Mouse (Mus musculus): ENCODE measurements at regions not wholly inside any gene's neighbourhood (a gene's known extent, or its start where the extent isn't known, plus 50 kb on each side); places are given as distances from the start of the nearest gene placed in this dataset.
"Not testable (repeated sequence)": the region's sequence is repeated elsewhere in the genome, so short reads cannot be mapped to it uniquely, and the experiment has no call there.

DNA sequence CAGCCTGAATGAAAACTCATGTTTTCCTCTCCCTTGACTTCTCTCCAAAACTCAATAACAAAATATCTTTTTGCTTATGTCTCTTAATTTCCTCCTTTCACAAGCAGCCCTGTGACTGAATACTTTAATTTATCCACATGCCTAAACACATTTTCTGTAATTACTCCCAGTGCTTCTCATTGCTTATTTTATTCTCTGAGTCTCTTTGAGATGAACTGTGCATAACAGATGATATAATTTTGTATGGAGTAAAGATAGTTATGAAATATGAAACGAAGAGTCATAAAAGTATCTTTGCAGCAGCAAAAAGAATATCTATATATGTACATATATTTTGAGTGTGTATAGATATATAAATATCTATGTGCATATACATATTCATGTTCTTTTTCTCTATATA is 187.5 kb upstream of the Tac1 start:
- Histone ChIP-seq H3K4me1 (ENCODE audit: insufficient read depth, low read depth, low read length) (no peaks in the 10 kb centered on the region), H3K4me3 (ENCODE audit: low read depth, low read length) (no peak overlapping the region), H3K27me3 (ENCODE audit: insufficient read depth, low read length) (no peaks in the 10 kb centered on the region), H3K9me3 (replicated peaks) (no peaks in the 10 kb centered on the region), H3K36me3 (replicated peaks) (no peaks in the 10 kb centered on the region)
- DNase-seq (ENCODE audit: low spot score) (no peak), ATAC-seq (ENCODE audit: extremely low read depth, insufficient number of reproducible peaks, low FRiP score, poor library complexity, severe bottlenecking) (no peak)
- TF ChIP-seq POLR2AphosphoS5 (IDR thresholded peaks at IDR 0.05; ENCODE audit: insufficient replicate concordance, low read depth, low read length): no peak
- no peak for TF ChIP-seq GATA2 (IDR thresholded peaks at IDR 0.05; ENCODE audit: borderline replicate concordance, low read depth, low read length)
- no peak for TF ChIP-seq TAL1 (conservative IDR thresholded peaks at IDR 0.05; ENCODE audit: low read depth, low read length)
- no peak for TF ChIP-seq CTCF (IDR thresholded peaks at IDR 0.05; ENCODE audit: low read depth, low read length)
- no peak for TF ChIP-seq GATA1 (IDR thresholded peaks at IDR 0.05; ENCODE audit: borderline replicate concordance, low read length)

DNA sequence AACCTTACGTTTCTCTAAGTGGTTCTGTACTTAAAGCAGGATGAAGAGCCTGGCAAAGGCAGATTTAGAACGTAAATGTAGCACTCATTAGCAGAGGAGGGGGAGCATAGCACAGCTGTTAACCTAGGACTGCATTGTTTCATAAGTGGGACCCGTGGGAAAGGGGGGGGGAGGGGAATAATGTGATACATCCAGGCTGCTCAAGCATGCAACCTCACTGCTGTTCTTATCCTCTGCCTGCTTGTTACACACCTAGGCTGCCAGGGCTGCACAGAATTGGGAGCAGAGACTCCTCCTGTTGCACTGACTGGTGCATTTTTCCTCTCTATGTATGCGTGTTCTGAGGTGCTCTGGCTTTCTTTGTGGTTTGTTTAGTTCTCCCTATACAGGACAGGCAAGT is 180.1 kb upstream of the Tac1 start:
- ATAC-seq (ENCODE audit: extremely low read depth, insufficient number of reproducible peaks, low FRiP score, poor library complexity, severe bottlenecking) (no peak), DNase-seq (ENCODE audit: low spot score) (no peak)
- H3K4me1 ChIP-seq (ENCODE audit: insufficient read depth, low read depth, low read length): no peaks in the 10 kb centered on the region
- H3K9me3 ChIP-seq (replicated peaks): no peaks in the 10 kb centered on the region
- H3K4me3 ChIP-seq (ENCODE audit: low read depth, low read length): no peak overlapping the region
- H3K27me3 ChIP-seq (ENCODE audit: insufficient read depth, low read length): no peaks in the 10 kb centered on the region
- no peak for TF ChIP-seq CTCF (IDR thresholded peaks at IDR 0.05; ENCODE audit: low read depth, low read length)
- TF ChIP-seq GATA1 (IDR thresholded peaks at IDR 0.05; ENCODE audit: borderline replicate concordance, low read length): no peak
- H3K36me3 ChIP-seq (replicated peaks): no peaks in the 10 kb centered on the region

- DNase-seq (ENCODE audit: low spot score) (no peak), ATAC-seq (ENCODE audit: extremely low read depth, insufficient number of reproducible peaks, low FRiP score, poor library complexity, severe bottlenecking) (no peak)
- H3K4me3 ChIP-seq (ENCODE audit: low read depth, low read length): no peak overlapping the region
- H3K27me3 ChIP-seq (ENCODE audit: insufficient read depth, low read length): no peaks in the 10 kb centered on the region
- H3K9me3 ChIP-seq (replicated peaks): no peaks in the 10 kb centered on the region
- TF ChIP-seq TAL1 (conservative IDR thresholded peaks at IDR 0.05; ENCODE audit: low read depth, low read length) (no peak), GATA2 (IDR thresholded peaks at IDR 0.05; ENCODE audit: borderline replicate concordance, low read depth, low read length) (no peak), POLR2AphosphoS5 (IDR thresholded peaks at IDR 0.05; ENCODE audit: insufficient replicate concordance, low read depth, low read length) (no peak), CTCF (IDR thresholded peaks at IDR 0.05; ENCODE audit: low read depth, low read length) (no peak), GATA1 (IDR thresholded peaks at IDR 0.05; ENCODE audit: borderline replicate concordance, low read length) (no peak)
- no peaks in the 10 kb centered on the region for H3K4me1 ChIP-seq (ENCODE audit: insufficient read depth, low read depth, low read length)
- H3K36me3 ChIP-seq (replicated peaks): no peaks in the 10 kb centered on the region
Observed at GRCm38 (mm10) chr6:7375851-7376250, 178.8 kb upstream of the Tac1 start.

GRCm38 (mm10) chr6:7378651-7379050 is 176.0 kb upstream of the Tac1 start:
- ATAC-seq (ENCODE audit: extremely low read depth, insufficient number of reproducible peaks, low FRiP score, poor library complexity, severe bottlenecking) (no peak), DNase-seq (ENCODE audit: low spot score) (no peak)

DNA sequence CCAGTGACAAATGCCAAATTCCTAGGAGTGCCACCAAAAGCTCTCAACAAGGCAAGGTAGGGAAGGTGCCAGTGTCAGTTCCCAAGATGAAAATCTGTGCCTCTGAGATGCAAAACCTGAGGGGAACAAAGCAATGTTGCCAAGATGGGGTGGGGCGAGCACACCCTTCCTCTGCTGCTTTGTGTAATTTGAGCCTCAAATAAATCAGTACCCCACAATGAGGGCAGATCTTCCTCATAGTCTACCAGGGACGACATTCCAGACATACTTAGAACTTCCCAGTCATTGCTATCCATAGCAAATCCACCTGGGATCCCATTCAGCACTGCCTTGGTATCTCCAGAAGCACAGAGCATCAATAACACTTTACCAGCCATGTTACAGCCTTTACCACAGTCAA is 129.9 kb upstream of the Tac1 start:
- DNase-seq (ENCODE audit: low spot score) (no peak), ATAC-seq (ENCODE audit: extremely low read depth, insufficient number of reproducible peaks, low FRiP score, poor library complexity, severe bottlenecking) (no peak)
- no peaks in the 10 kb centered on the region for H3K4me1 ChIP-seq (ENCODE audit: insufficient read depth, low read depth, low read length)
- H3K4me3 ChIP-seq (ENCODE audit: low read depth, low read length): no peak overlapping the region
- no peaks in the 10 kb centered on the region for H3K9me3 ChIP-seq (replicated peaks)
- no peaks in the 10 kb centered on the region for H3K36me3 ChIP-seq (replicated peaks)
- TF ChIP-seq GATA1 (IDR thresholded peaks at IDR 0.05; ENCODE audit: borderline replicate concordance, low read length): no peak
- no peak for TF ChIP-seq CTCF (IDR thresholded peaks at IDR 0.05; ENCODE audit: low read depth, low read length)
- TF ChIP-seq GATA2 (IDR thresholded peaks at IDR 0.05; ENCODE audit: borderline replicate concordance, low read depth, low read length): no peak
- no peaks in the 10 kb centered on the region for H3K27me3 ChIP-seq (ENCODE audit: insufficient read depth, low read length)

More at GRCm38 (mm10) chr6:7378651-7379050, 176.0 kb upstream of the Tac1 start:
- TF ChIP-seq POLR2AphosphoS5 (IDR thresholded peaks at IDR 0.05; ENCODE audit: insufficient replicate concordance, low read depth, low read length) (no peak), GATA2 (IDR thresholded peaks at IDR 0.05; ENCODE audit: borderline replicate concordance, low read depth, low read length) (no peak), CTCF (IDR thresholded peaks at IDR 0.05; ENCODE audit: low read depth, low read length) (no peak), GATA1 (IDR thresholded peaks at IDR 0.05; ENCODE audit: borderline replicate concordance, low read length) (no peak), TAL1 (conservative IDR thresholded peaks at IDR 0.05; ENCODE audit: low read depth, low read length) (no peak)
- no peaks in the 10 kb centered on the region for H3K36me3 ChIP-seq (replicated peaks)
- H3K4me3 ChIP-seq (ENCODE audit: low read depth, low read length): no peak overlapping the region
- no peaks in the 10 kb centered on the region for H3K27me3 ChIP-seq (ENCODE audit: insufficient read depth, low read length)
- H3K9me3 ChIP-seq (replicated peaks): no peaks in the 10 kb centered on the region
- H3K4me1 ChIP-seq (ENCODE audit: insufficient read depth, low read depth, low read length): no peaks in the 10 kb centered on the region

DNA sequence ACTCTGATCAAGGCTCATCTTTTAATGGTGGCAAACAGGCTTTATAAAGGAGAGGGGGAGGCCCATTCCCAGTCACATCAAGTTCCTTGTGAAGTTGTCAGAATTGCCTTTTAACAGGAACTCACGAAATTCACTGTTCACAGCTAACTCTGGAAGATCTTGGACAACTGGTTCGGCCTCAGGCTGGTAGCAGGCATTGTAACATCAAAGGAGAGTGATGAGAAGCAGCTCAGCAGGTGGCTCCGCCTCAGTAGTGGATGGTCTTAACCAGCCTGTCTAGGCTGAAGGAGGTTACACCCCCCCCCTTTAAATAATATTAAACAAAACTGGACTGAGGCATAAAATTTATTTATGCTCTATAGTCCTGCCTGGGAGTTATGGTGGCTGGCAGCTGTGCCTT is 113.0 kb upstream of the Tac1 start:
- no peaks in the 10 kb centered on the region for H3K27me3 ChIP-seq (ENCODE audit: insufficient read depth, low read length)
- TF ChIP-seq GATA2 (IDR thresholded peaks at IDR 0.05; ENCODE audit: borderline replicate concordance, low read depth, low read length) (no peak), POLR2AphosphoS5 (IDR thresholded peaks at IDR 0.05; ENCODE audit: insufficient replicate concordance, low read depth, low read length) (no peak), CTCF (IDR thresholded peaks at IDR 0.05; ENCODE audit: low read depth, low read length) (no peak), GATA1 (IDR thresholded peaks at IDR 0.05; ENCODE audit: borderline replicate concordance, low read length) (no peak), TAL1 (conservative IDR thresholded peaks at IDR 0.05; ENCODE audit: low read depth, low read length) (no peak)
- DNase-seq (ENCODE audit: low spot score): no peak
- no peaks in the 10 kb centered on the region for H3K9me3 ChIP-seq (replicated peaks)
- ATAC-seq (ENCODE audit: extremely low read depth, insufficient number of reproducible peaks, low FRiP score, poor library complexity, severe bottlenecking): no peak
- no peaks in the 10 kb centered on the region for H3K4me1 ChIP-seq (ENCODE audit: insufficient read depth, low read depth, low read length)
- H3K4me3 ChIP-seq (ENCODE audit: low read depth, low read length): no peak overlapping the region
- no peaks in the 10 kb centered on the region for H3K36me3 ChIP-seq (replicated peaks)

DNA sequence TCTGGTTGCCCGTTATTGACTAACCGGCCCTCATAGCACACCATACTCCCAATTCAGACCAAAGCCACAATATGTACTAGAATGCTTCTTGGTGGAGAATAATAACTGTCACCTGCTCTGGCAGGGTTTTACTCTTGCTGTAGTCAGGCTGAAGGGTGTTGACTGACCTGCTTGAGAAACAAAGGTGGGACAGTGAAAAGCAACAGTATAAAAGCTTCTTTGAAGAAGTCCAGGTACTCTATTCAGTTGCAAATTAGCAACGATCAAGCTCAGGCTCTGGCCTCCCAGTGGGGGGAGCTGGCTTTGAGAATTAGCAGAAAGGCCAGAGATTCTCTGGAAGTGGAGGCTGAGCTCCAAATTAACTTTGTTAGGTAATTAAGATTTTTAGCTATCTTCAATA is 112.4 kb upstream of the Tac1 start:
- not testable (repeated sequence) for H3K4me3 ChIP-seq (ENCODE audit: low read depth, low read length)

More for the DNA sequence above, 112.4 kb upstream of the Tac1 start:
- not testable (repeated sequence) for H3K36me3 ChIP-seq (replicated peaks); H3K27me3 ChIP-seq (ENCODE audit: insufficient read depth, low read length); H3K9me3 ChIP-seq (replicated peaks); DNase-seq (ENCODE audit: low spot score); H3K4me1 ChIP-seq (ENCODE audit: insufficient read depth, low read depth, low read length); ATAC-seq (ENCODE audit: extremely low read depth, insufficient number of reproducible peaks, low FRiP score, poor library complexity, severe bottlenecking)
